Mouse (Mus musculus): Measurements from ENCODE around the gene Cldn19. TPM values are rescaled to one million over a fixed set of nuclear protein-coding genes. Genes with fewer than 3 reads are reported as not detected.

Cldn19 gene
- polyA plus RNA-seq, 1 experiment from 2014 or later: 0.08 TPM

- H3K9me3 ChIP-seq: no peaks in the 10 kb centered on the region
- no peak overlapping the region for H3K4me2 ChIP-seq (replicated peaks)
- ATAC-seq: no peak
- H3K27me3 ChIP-seq (replicated peaks): no peaks in the 10 kb centered on the region
- peaks cover 7% of the 10 kb centered on the region; the same call in 1 of the 2 replicates for H3K36me3 ChIP-seq
- H3K27ac ChIP-seq: no peak overlapping the region
- H3K4me1 ChIP-seq (replicated peaks): no peaks in the 10 kb centered on the region
- H3K9ac ChIP-seq: no peak overlapping the region
- no peak overlapping the region for H3K4me3 ChIP-seq (replicated peaks)
- WGBS: 89% methylated on average over 14 of the region's 14 CpGs
Observed at GRCm38 (mm10) chr4:119241664-119242063, 13.6 kb upstream of the Cldn19 start.

- 94% methylated on average over 12 of the region's 12 CpGs for WGBS
- no peaks in the 10 kb centered on the region for H3K9me3 ChIP-seq
Observed at GRCm38 (mm10) chr4:119242571-119242970, 12.6 kb upstream of the Cldn19 start.

GRCm38 (mm10) chr4:119244468-119245240 lies 10.6 kb upstream of the Cldn19 start:
- Histone ChIP-seq H3K36me3 (peaks cover 9% of the 10 kb centered on the region; the same call in 1 of the 2 replicates), H3K9ac (no peak overlapping the region), H3K27ac (no peak overlapping the region), H3K9me3 (no peaks in the 10 kb centered on the region), H3K4me2 (replicated peaks) (no peak overlapping the region), H3K4me1 (replicated peaks) (0 out of 2 replicates have a peak, but pooled peaks cover 3% of the 10 kb centered on the region), H3K4me3 (replicated peaks) (no peak overlapping the region), H3K27me3 (replicated peaks) (no peaks in the 10 kb centered on the region)
- WGBS: 76% methylated on average over 22 of the region's 22 CpGs
- no peak for ATAC-seq

More at GRCm38 (mm10) chr4:119242571-119242970, 12.6 kb upstream of the Cldn19 start:
- Histone ChIP-seq H3K27ac (no peak overlapping the region), H3K36me3 (peaks cover 9% of the 10 kb centered on the region; the same call in 1 of the 2 replicates), H3K4me1 (replicated peaks) (0 out of 2 replicates have a peak, but pooled peaks cover 3% of the 10 kb centered on the region), H3K4me3 (replicated peaks) (no peak overlapping the region), H3K9ac (no peak overlapping the region), H3K4me2 (replicated peaks) (no peak overlapping the region), H3K27me3 (replicated peaks) (no peaks in the 10 kb centered on the region)
- ATAC-seq: no peak

GRCm38 (mm10) chr4:119245556-119245955 lies 9.7 kb upstream of the Cldn19 start:
- no peak for ATAC-seq
- H3K4me3 ChIP-seq (replicated peaks): no peak overlapping the region
- H3K9me3 ChIP-seq: no peaks in the 10 kb centered on the region
- peaks cover 9% of the 10 kb centered on the region; the same call in 1 of the 2 replicates for H3K36me3 ChIP-seq
- WGBS: 78% methylated on average over 7 of the region's 7 CpGs
- no peak overlapping the region for H3K4me2 ChIP-seq (replicated peaks)
- no peak overlapping the region for H3K9ac ChIP-seq
- no peaks in the 10 kb centered on the region for H3K27me3 ChIP-seq (replicated peaks)
- H3K4me1 ChIP-seq (replicated peaks): 0 out of 2 replicates have a peak, but pooled peaks cover 3% of the 10 kb centered on the region
- H3K27ac ChIP-seq: no peak overlapping the region

- no peaks in the 10 kb centered on the region for H3K27me3 ChIP-seq (replicated peaks)
- WGBS: 86% methylated on average over 9 of the region's 9 CpGs
- H3K36me3 ChIP-seq: peaks cover 9% of the 10 kb centered on the region; the same call in 1 of the 2 replicates
- no peak overlapping the region for H3K9ac ChIP-seq
- no peak for ATAC-seq
- 0 out of 2 replicates have a peak, but pooled peaks cover 3% of the 10 kb centered on the region for H3K4me1 ChIP-seq (replicated peaks)
- H3K27ac ChIP-seq: no peak overlapping the region
- H3K9me3 ChIP-seq: no peaks in the 10 kb centered on the region
- no peak overlapping the region for H3K4me3 ChIP-seq (replicated peaks)
- H3K4me2 ChIP-seq (replicated peaks): no peak overlapping the region
Observed at GRCm38 (mm10) chr4:119245961-119246360, 9.3 kb upstream of the Cldn19 start.

- Histone ChIP-seq H3K4me2 (replicated peaks) (no peak overlapping the region), H3K4me3 (replicated peaks) (no peak overlapping the region), H3K27ac (no peak overlapping the region), H3K9ac (no peak overlapping the region), H3K9me3 (no peaks in the 10 kb centered on the region), H3K4me1 (replicated peaks) (0 out of 2 replicates have a peak, but pooled peaks cover 3% of the 10 kb centered on the region), H3K36me3 (peaks cover 5% of the 10 kb centered on the region; the same call in 1 of the 2 replicates), H3K27me3 (replicated peaks) (no peaks in the 10 kb centered on the region)
- WGBS: 76% methylated on average over 14 of the region's 14 CpGs
- no peak for ATAC-seq
Observed at GRCm38 (mm10) chr4:119246688-119247225, 8.5 kb upstream of the Cldn19 start.

GRCm38 (mm10) chr4:119247462-119248235 lies 7.6 kb upstream of the Cldn19 start:
- no peak overlapping the region for H3K9ac ChIP-seq

GRCm38 (mm10) chr4:119248407-119248965 lies 6.7 kb upstream of the Cldn19 start:
- ATAC-seq: no peak
- Histone ChIP-seq H3K36me3 (peaks cover 4% of the 10 kb centered on the region; the same call in 1 of the 2 replicates), H3K9me3 (no peaks in the 10 kb centered on the region), H3K27ac (no peak overlapping the region), H3K4me2 (replicated peaks) (no peak overlapping the region), H3K4me1 (replicated peaks) (0 out of 2 replicates have a peak, but pooled peaks cover 3% of the 10 kb centered on the region), H3K27me3 (replicated peaks) (no peaks in the 10 kb centered on the region), H3K9ac (no peak overlapping the region), H3K4me3 (replicated peaks) (no peak overlapping the region)
- 89% methylated on average over 11 of the region's 11 CpGs for WGBS

More at GRCm38 (mm10) chr4:119247462-119248235, 7.6 kb upstream of the Cldn19 start:
- no peak overlapping the region for H3K4me3 ChIP-seq (replicated peaks)
- ATAC-seq: peak; percentile 78
- H3K9me3 ChIP-seq: no peaks in the 10 kb centered on the region
- no peak overlapping the region for H3K4me2 ChIP-seq (replicated peaks)
- 0 out of 2 replicates have a peak, but pooled peaks cover 3% of the 10 kb centered on the region for H3K4me1 ChIP-seq (replicated peaks)
- H3K27ac ChIP-seq: 0 out of 2 replicates have a peak overlapping the region, but pooled peaks have one; percentile 32
- 35% methylated on average over 13 of the region's 13 CpGs for WGBS
- no peaks in the 10 kb centered on the region for H3K27me3 ChIP-seq (replicated peaks)
- H3K36me3 ChIP-seq: peaks cover 4% of the 10 kb centered on the region; the same call in 1 of the 2 replicates

- WGBS: 54% methylated on average over 7 of the region's 7 CpGs
- Histone ChIP-seq H3K27ac (no peak overlapping the region), H3K4me1 (replicated peaks) (peaks cover 5% of the 10 kb centered on the region; the same call in 1 of the 2 replicates), H3K36me3 (peaks cover 3% of the 10 kb centered on the region; the same call in 1 of the 2 replicates), H3K9me3 (no peaks in the 10 kb centered on the region), H3K27me3 (replicated peaks) (no peaks in the 10 kb centered on the region), H3K9ac (no peak overlapping the region), H3K4me2 (replicated peaks) (no peak overlapping the region), H3K4me3 (replicated peaks) (no peak overlapping the region)
- ATAC-seq: no peak
Observed at GRCm38 (mm10) chr4:119252025-119252808, 3.0 kb upstream of the Cldn19 start.

GRCm38 (mm10) chr4:119254012-119254618 lies 1.1 kb upstream of the Cldn19 start:
- Histone ChIP-seq H3K9ac (no peak overlapping the region), H3K4me3 (replicated peaks) (no peak overlapping the region), H3K27me3 (replicated peaks) (no peaks in the 10 kb centered on the region), H3K27ac (no peak overlapping the region), H3K4me1 (replicated peaks) (peaks cover 4% of the 10 kb centered on the region; the same call in 1 of the 2 replicates), H3K4me2 (replicated peaks) (no peak overlapping the region), H3K36me3 (no peaks in the 10 kb centered on the region), H3K9me3 (no peaks in the 10 kb centered on the region)
- WGBS: 49% methylated on average over 9 of the region's 9 CpGs
- no peak for ATAC-seq

GRCm38 (mm10) chr4:119257083-119257482 lies 1.9 kb downstream of the Cldn19 start:
- no peaks in the 10 kb centered on the region for H3K27me3 ChIP-seq (replicated peaks)
- H3K9me3 ChIP-seq: no peaks in the 10 kb centered on the region
- no peak overlapping the region for H3K9ac ChIP-seq
- H3K4me3 ChIP-seq (replicated peaks): no peak overlapping the region
- no peak overlapping the region for H3K4me2 ChIP-seq (replicated peaks)
- 54% methylated on average over 6 of the region's 6 CpGs for WGBS
- 0 out of 2 replicates have a peak overlapping the region, but pooled peaks have one; percentile 15 for H3K27ac ChIP-seq
- no peaks in the 10 kb centered on the region for H3K36me3 ChIP-seq
- peak; percentile 56 for ATAC-seq
- H3K4me1 ChIP-seq (replicated peaks): peaks cover 6% of the 10 kb centered on the region; the same call in 1 of the 2 replicates

All from intestine, embryonic 15.5 days (tissue).